Mouse (Mus musculus): ENCODE data around the gene Nmu.

The Nmu gene

GRCm38 (mm10) chr5:76363453-76364104, at the start of gene Nmu:
Gene Nmu, minus strand, starts transcription at chr5:76363788.
- DNase-seq (ENCODE audit: low spot score), result no peak

- no peak for DNase-seq (ENCODE audit: low spot score)
Observed at GRCm38 (mm10) chr5:76411697-76412096, 48.1 kb upstream of the Nmu start.

GRCm38 (mm10) chr5:76394382-76394781, 30.8 kb upstream of the Nmu start:
- DNase-seq (ENCODE audit: low spot score), result no peak

GRCm38 (mm10) chr5:76389041-76389795, 25.6 kb upstream of the Nmu start:
- no peak for DNase-seq (ENCODE audit: low spot score)

- DNase-seq (ENCODE audit: low spot score), result no peak
Observed at GRCm38 (mm10) chr5:76388474-76388873, 24.9 kb upstream of the Nmu start.

GRCm38 (mm10) chr5:76383673-76384072, 20.1 kb upstream of the Nmu start:
- no peak for DNase-seq (ENCODE audit: low spot score)

- no peak for DNase-seq (ENCODE audit: low spot score)
Observed at GRCm38 (mm10) chr5:76381836-76382235, 18.2 kb upstream of the Nmu start.

- no peak for DNase-seq (ENCODE audit: low spot score)
Observed at GRCm38 (mm10) chr5:76379216-76379615, 15.6 kb upstream of the Nmu start.

- no peak for DNase-seq (ENCODE audit: low spot score)
Observed at GRCm38 (mm10) chr5:76369215-76369840, 5.7 kb upstream of the Nmu start.

- DNase-seq (ENCODE audit: low spot score), result no peak
Observed at GRCm38 (mm10) chr5:76365406-76365805, 1.8 kb upstream of the Nmu start.

- no peak for DNase-seq (ENCODE audit: low spot score)
Observed at GRCm38 (mm10) chr5:76360786-76361185, 2.8 kb downstream of the Nmu start.

GRCm38 (mm10) chr5:76360057-76360456, 3.5 kb downstream of the Nmu start:
- no peak for DNase-seq (ENCODE audit: low spot score)

GRCm38 (mm10) chr5:76351953-76352611, 11.5 kb downstream of the Nmu start:
- DNase-seq (ENCODE audit: low spot score), result no peak

- DNase-seq (ENCODE audit: low spot score), result no peak
Observed at GRCm38 (mm10) chr5:76351537-76351936, 12.1 kb downstream of the Nmu start.

- peak; percentile 63 for DNase-seq (ENCODE audit: low spot score)
Observed at GRCm38 (mm10) chr5:76346137-76346536, 17.5 kb downstream of the Nmu start.

GRCm38 (mm10) chr5:76340931-76341330, 22.7 kb downstream of the Nmu start:
- DNase-seq (ENCODE audit: low spot score), result no peak

GRCm38 (mm10) chr5:76337100-76337499, 26.5 kb downstream of the Nmu start:
- DNase-seq (ENCODE audit: low spot score), result no peak

- no peak for DNase-seq (ENCODE audit: low spot score)
Observed at GRCm38 (mm10) chr5:76333833-76334232, 29.8 kb downstream of the Nmu start.

- no peak for DNase-seq (ENCODE audit: low spot score)
Observed at GRCm38 (mm10) chr5:76330953-76331352, 32.6 kb downstream of the Nmu start, which contains the start of gene Pdcl2. Gene Pdcl2, minus strand, starts transcription at chr5:76331156.

GRCm38 (mm10) chr5:76327296-76327695, 36.3 kb downstream of the Nmu start:
- DNase-seq (ENCODE audit: low spot score), result no peak

- DNase-seq (ENCODE audit: low spot score), result no peak
Observed at GRCm38 (mm10) chr5:76325113-76325512, 38.5 kb downstream of the Nmu start.

Measured in urinary bladder, postnatal 14 days (tissue).